Mouse (Mus musculus) cerebellum, adult 2 months (tissue): Measurements from ENCODE around the gene Fstl4. TPM values are rescaled to one million over a fixed set of nuclear protein-coding genes. Genes with fewer than 3 reads are reported as not detected.

Experiments
- DNase-seq, 2 experiments: peaks; one replicate each; pipeline ENCODE4 v3.0.0; 2021
- H3K27ac ChIP-seq: fragments of 200-500 bp; 2 replicates; pipeline ENCODE4 v1.5.1; 2012; ENCODE audit warnings: low read length, control low read depth, inconsistent platforms; ENCODE audit not compliant: insufficient read depth
- H3K27me3 ChIP-seq: fragments of 200-500 bp; 2 replicates; pipeline ENCODE4 v1.6.1; 2012; ENCODE audit warnings: inconsistent platforms, mild to moderate bottlenecking, low read length, moderate library complexity; ENCODE audit not compliant: control insufficient read depth, insufficient read depth
- H3K4me1 ChIP-seq: fragments of 200-500 bp; 2 replicates; pipeline ENCODE4 v1.6.1; 2011; ENCODE audit warnings: low read length; ENCODE audit not compliant: control insufficient read depth, insufficient read depth
- H3K4me3 ChIP-seq: fragments of 200-500 bp; replicated peaks from 2 replicates; pipeline ENCODE3; 2011; ENCODE audit warnings: mild to moderate bottlenecking, low read depth, low read length, control low read depth; ENCODE audit not compliant: insufficient read depth
- CTCF ChIP-seq: fragments of 200-500 bp; IDR thresholded peaks from 2 replicates; pipeline ENCODE4 v1.5.1; 2011; ENCODE audit warnings: low read depth, mild to moderate bottlenecking, control low read depth, low read length, moderate library complexity, borderline replicate concordance; ENCODE audit not compliant: insufficient read depth
- POLR2A ChIP-seq: fragments of 200-500 bp; IDR thresholded peaks from 2 replicates; pipeline ENCODE4 v1.6.1; 2011; ENCODE audit warnings: low read length, control low read depth, borderline replicate concordance; ENCODE audit not compliant: insufficient read depth
- WGBS: fragments of 180-500 bp; shearing (Covaris S2); methylation state at CpG from one replicate; pipeline ENCODE4 v1.1.7; 2018; 5-methylcytosine and 5-hydroxymethylcytosine counted together
- polyA plus RNA-seq: library from polyadenylated mRNA; depleted of rRNA; stranded (reverse); fragments of >200 nt; gene quantifications from 2 replicates; pipeline ENCODE4 v1.2.3, GENCODE M21; 2012

Gene Fstl4
- polyA plus RNA-seq, 1 experiment, result 4.1 TPM

GRCm38 (mm10) chr11:52749988-52750387, 14.4 kb upstream of the Fstl4 start:
- no peak for TF ChIP-seq POLR2A
- TF ChIP-seq CTCF, result no peak
- DNase-seq, result no peak
- WGBS, result 95% methylated on average over 6 of the region's 6 CpGs
- Histone ChIP-seq H3K27me3 (no peaks in the 10 kb centered on the region), H3K4me3 (no peak overlapping the region), H3K27ac (no peak overlapping the region), H3K4me1 (no peaks in the 10 kb centered on the region)

- Histone ChIP-seq H3K27me3 (no peaks in the 10 kb centered on the region), H3K4me3 (no peak overlapping the region), H3K27ac (no peak overlapping the region), H3K4me1 (no peaks in the 10 kb centered on the region)
- no peak for TF ChIP-seq CTCF
- TF ChIP-seq POLR2A, result no peak
- DNase-seq, result no peak
- 79% methylated on average over 12 of the region's 12 CpGs for WGBS
Measured at GRCm38 (mm10) chr11:52752524-52752923, 11.9 kb upstream of the Fstl4 start.

- Histone ChIP-seq H3K4me3 (no peak overlapping the region), H3K27me3 (no peaks in the 10 kb centered on the region), H3K4me1 (no peaks in the 10 kb centered on the region), H3K27ac (no peak overlapping the region)
- TF ChIP-seq CTCF, result no peak
- TF ChIP-seq POLR2A, result no peak
- WGBS, result 49% methylated on average over 4 of the region's 4 CpGs
- no peak for DNase-seq
Measured at GRCm38 (mm10) chr11:52753261-52753660, 11.2 kb upstream of the Fstl4 start.

GRCm38 (mm10) chr11:52761800-52762199, 2.6 kb upstream of the Fstl4 start:
- DNase-seq, result no peak
- no peak overlapping the region for H3K4me3 ChIP-seq
- TF ChIP-seq POLR2A (no peak), CTCF (no peak)
- H3K27ac ChIP-seq, result no peak overlapping the region
- no peaks in the 10 kb centered on the region; the same call in 1 of the 2 replicates for H3K4me1 ChIP-seq
- WGBS, result 20% methylated on average over 1 of the region's 1 CpGs
- peaks cover 2% of the 10 kb centered on the region; the same call in 1 of the 2 replicates for H3K27me3 ChIP-seq

GRCm38 (mm10) chr11:52764894-52765677, 652 bp downstream of the Fstl4 start:
- Histone ChIP-seq H3K27ac (peak overlapping the region; percentile 58; the same call in 1 of the 2 replicates), H3K4me3 (peak overlapping the region; percentile 78), H3K4me1 (no peaks in the 10 kb centered on the region; the same call in 1 of the 2 replicates), H3K27me3 (no peaks in the 10 kb centered on the region)
- WGBS, result under 1% methylated on average over 53 of the region's 53 CpGs
- DNase-seq, result no peak
- TF ChIP-seq CTCF (no peak), POLR2A (no peak)

- DNase-seq, result peak; percentile 72
- H3K4me1 ChIP-seq, result no peaks in the 10 kb centered on the region; the same call in 1 of the 2 replicates
- no peaks in the 10 kb centered on the region for H3K27me3 ChIP-seq
- TF ChIP-seq CTCF, result peak; percentile 73
- no peak for TF ChIP-seq POLR2A
- H3K27ac ChIP-seq, result no peak overlapping the region
- peak overlapping the region; percentile 78 for H3K4me3 ChIP-seq
- 3% methylated on average over 21 of the region's 21 CpGs for WGBS
Measured at GRCm38 (mm10) chr11:52765678-52766254, 1.3 kb downstream of the Fstl4 start.

GRCm38 (mm10) chr11:52767921-52768320, 3.5 kb downstream of the Fstl4 start:
- WGBS, result 80% methylated on average over 3 of the region's 3 CpGs
- Histone ChIP-seq H3K4me1 (no peaks in the 10 kb centered on the region; the same call in 1 of the 2 replicates), H3K27ac (no peak overlapping the region), H3K27me3 (no peaks in the 10 kb centered on the region), H3K4me3 (no peak overlapping the region)
- TF ChIP-seq POLR2A, result no peak
- TF ChIP-seq CTCF, result no peak
- DNase-seq, result no peak

GRCm38 (mm10) chr11:52773073-52773472, 8.6 kb downstream of the Fstl4 start:
- DNase-seq, result no peak
- Histone ChIP-seq H3K4me3 (no peak overlapping the region), H3K27ac (no peak overlapping the region), H3K4me1 (no peaks in the 10 kb centered on the region), H3K27me3 (no peaks in the 10 kb centered on the region)
- no peak for TF ChIP-seq POLR2A
- TF ChIP-seq CTCF, result no peak
- WGBS, result 75% methylated on average over 3 of the region's 3 CpGs
